Mouse (Mus musculus): ENCODE measurements at regions not wholly inside any gene's neighbourhood (a gene's known extent, or its start where the extent isn't known, plus 50 kb on each side); places are given as distances from the start of the nearest gene placed in this dataset.

DNA sequence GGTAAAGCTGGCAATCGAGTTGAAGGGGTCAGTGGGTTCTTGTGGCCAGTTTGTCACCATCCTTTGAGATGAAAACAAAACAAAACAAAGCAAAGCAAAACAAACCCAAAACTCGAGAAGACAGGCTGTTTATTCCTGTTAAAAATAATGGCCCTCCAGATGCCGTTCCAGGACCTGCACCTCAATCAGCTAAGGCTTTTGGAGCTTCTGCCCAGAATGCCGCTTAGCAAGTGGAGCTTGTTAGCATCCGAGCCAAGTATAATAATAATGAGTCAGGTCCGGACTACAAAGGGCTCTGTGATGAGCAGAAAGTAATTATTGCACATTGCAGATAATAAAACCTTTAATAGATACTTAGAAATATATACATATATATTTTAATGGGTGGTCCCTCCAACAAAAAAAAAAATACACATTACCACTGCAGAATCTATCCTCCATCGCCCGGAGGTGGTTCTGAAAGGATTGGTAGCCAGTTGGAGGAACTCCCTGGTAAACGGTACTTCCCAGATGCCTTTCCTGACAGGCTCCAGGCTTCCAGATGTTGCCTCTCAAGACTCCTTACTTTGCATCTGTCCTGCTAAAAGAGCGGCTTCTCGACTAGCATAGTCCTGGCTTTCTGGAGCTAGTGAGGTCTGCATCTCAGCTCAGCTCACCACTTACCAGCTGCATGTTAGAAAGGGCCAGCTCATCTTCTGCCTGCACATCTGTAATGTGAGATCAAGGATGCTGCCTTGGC lies 1145.8 kb upstream of the A1bg start:
- TF ChIP-seq HCFC1 (IDR thresholded peaks at IDR 0.05; ENCODE audit: borderline replicate concordance, insufficient read depth, low read length) (no peak), MAFK (IDR thresholded peaks at IDR 0.05; ENCODE audit: insufficient read depth, low read depth, low read length) (no peak), ZNF384 (IDR thresholded peaks at IDR 0.05; ENCODE audit: low read depth, low read length) (no peak), ZC3H11A (IDR thresholded peaks at IDR 0.05; ENCODE audit: borderline replicate concordance, low read depth, low read length) (no peak)

Data from ES-E14 (cell line).